Mouse (Mus musculus) lung, embryonic 15.5 days (tissue): ENCODE data around the gene Igsf11. TPM values are rescaled to one million over a fixed set of nuclear protein-coding genes. Genes with fewer than 3 reads are reported as not detected.

Source experiments
- ATAC-seq: fragments of 200-750 bp; cut with Nextera tagmentation; 2 replicates; pipeline ENCODE4 v1.8.0; 2017; ENCODE audit warnings: moderate number of reproducible peaks, borderline replicate concordance; ENCODE audit not compliant: low FRiP score, low TSS enrichment; ENCODE audit errors: extremely low read depth
- H3K27ac ChIP-seq: fragments of 300-500 bp; sonication (generic); 2 replicates; pipeline ENCODE4 v1.5.1; 2015; ENCODE audit warnings: moderate library complexity, mild to moderate bottlenecking, inconsistent platforms
- H3K27me3 ChIP-seq: fragments of 300-500 bp; sonication (generic); 2 replicates; pipeline ENCODE4 v1.6.1; 2015; ENCODE audit warnings: inconsistent platforms
- H3K36me3 ChIP-seq: fragments of 300-500 bp; sonication (generic); 2 replicates; pipeline ENCODE4 v1.6.1; 2015; ENCODE audit warnings: inconsistent platforms
- H3K4me1 ChIP-seq: fragments of 300-500 bp; sonication (generic); 2 replicates; pipeline ENCODE4 v1.6.1; 2015; ENCODE audit warnings: inconsistent platforms
- H3K4me2 ChIP-seq: fragments of 300-500 bp; sonication (generic); 2 replicates; pipeline ENCODE4 v1.6.1; 2015; ENCODE audit warnings: inconsistent platforms, mild to moderate bottlenecking, moderate library complexity
- H3K4me3 ChIP-seq: fragments of 300-500 bp; sonication (generic); 2 replicates; pipeline ENCODE4 v1.5.1; 2015; ENCODE audit warnings: mild to moderate bottlenecking, inconsistent platforms
- H3K9ac ChIP-seq: fragments of 300-500 bp; sonication (generic); 2 replicates; pipeline ENCODE4 v1.6.1; 2015; ENCODE audit warnings: inconsistent platforms
- H3K9me3 ChIP-seq: fragments of 300-500 bp; sonication (generic); 2 replicates; pipeline ENCODE4 v1.6.1; 2016; ENCODE audit warnings: inconsistent platforms
- whole genome bisulfite sequencing: fragments of 180-500 bp; shearing (Covaris S2); methylation state at CpG from one replicate; pipeline ENCODE4 v1.1.7; 2015; 5-methylcytosine and 5-hydroxymethylcytosine counted together
- polyA plus RNA-seq: library from polyadenylated mRNA; unstranded; fragments of >200 nt; fragmentation: Nextera tagmentation; extraction: Ambion mirVana; gene quantifications from 2 replicates; pipeline ENCODE4 v1.2.1, GENCODE M21; 2015

Gene Igsf11
- 0.11 and 0.19 TPM in 2 replicates for polyA plus RNA-seq

GRCm38 (mm10) chr16:38892371-38892770 is at the start of gene Igsf11:
TSS of gene Igsf11 (plus strand) at chr16:38892671.
- ATAC-seq: no peak

GRCm38 (mm10) chr16:38858120-38858749 is 34.2 kb upstream of the Igsf11 start:
- ATAC-seq: no peak
- H3K4me1 ChIP-seq: no peaks in the 10 kb centered on the region
- 21% methylated on average over 8 of the region's 8 CpGs for whole genome bisulfite sequencing
- no peak overlapping the region for H3K27ac ChIP-seq
- H3K4me2 ChIP-seq: no peak overlapping the region
- no peak overlapping the region for H3K4me3 ChIP-seq
- H3K36me3 ChIP-seq: no peaks in the 10 kb centered on the region
- H3K9ac ChIP-seq: no peak overlapping the region
- no peaks in the 10 kb centered on the region for H3K9me3 ChIP-seq
- no peaks in the 10 kb centered on the region; the same call in 1 of the 2 replicates for H3K27me3 ChIP-seq

More at GRCm38 (mm10) chr16:38892371-38892770, at the start of gene Igsf11:
- Histone ChIP-seq H3K27me3 (no peaks in the 10 kb centered on the region; the same call in 1 of the 2 replicates), H3K4me1 (no peaks in the 10 kb centered on the region), H3K4me2 (no peak within 1 kb of the TSS), H3K36me3 (no peaks in the 10 kb centered on the region), H3K9ac (no peak within 1 kb of the TSS), H3K4me3 (no peak within 1 kb of the TSS), H3K27ac (no peak within 1 kb of the TSS), H3K9me3 (no peaks in the 10 kb centered on the region)
- WGBS: 77% methylated on average over 7 of the region's 7 CpGs

GRCm38 (mm10) chr16:38860548-38860947 is 31.9 kb upstream of the Igsf11 start:
- Histone ChIP-seq H3K4me2 (no peak overlapping the region), H3K27ac (no peak overlapping the region), H3K4me3 (no peak overlapping the region), H3K9me3 (no peaks in the 10 kb centered on the region), H3K27me3 (no peaks in the 10 kb centered on the region; the same call in 1 of the 2 replicates), H3K9ac (no peak overlapping the region), H3K36me3 (no peaks in the 10 kb centered on the region), H3K4me1 (no peaks in the 10 kb centered on the region)
- WGBS: 77% methylated on average over 6 of the region's 6 CpGs
- no peak for ATAC-seq

- no peaks in the 10 kb centered on the region for H3K27me3 ChIP-seq
- H3K9ac ChIP-seq: no peak overlapping the region
- 61% methylated on average over 5 of the region's 5 CpGs for WGBS
- H3K27ac ChIP-seq: no peak overlapping the region
- H3K4me2 ChIP-seq: no peak overlapping the region
- no peaks in the 10 kb centered on the region for H3K4me1 ChIP-seq
- H3K4me3 ChIP-seq: no peak overlapping the region
- ATAC-seq: no peak
- H3K9me3 ChIP-seq: no peaks in the 10 kb centered on the region
- H3K36me3 ChIP-seq: no peaks in the 10 kb centered on the region
These were observed 28.1 kb upstream of the Igsf11 start for GRCm38 (mm10) chr16:38864358-38864757.

DNA sequence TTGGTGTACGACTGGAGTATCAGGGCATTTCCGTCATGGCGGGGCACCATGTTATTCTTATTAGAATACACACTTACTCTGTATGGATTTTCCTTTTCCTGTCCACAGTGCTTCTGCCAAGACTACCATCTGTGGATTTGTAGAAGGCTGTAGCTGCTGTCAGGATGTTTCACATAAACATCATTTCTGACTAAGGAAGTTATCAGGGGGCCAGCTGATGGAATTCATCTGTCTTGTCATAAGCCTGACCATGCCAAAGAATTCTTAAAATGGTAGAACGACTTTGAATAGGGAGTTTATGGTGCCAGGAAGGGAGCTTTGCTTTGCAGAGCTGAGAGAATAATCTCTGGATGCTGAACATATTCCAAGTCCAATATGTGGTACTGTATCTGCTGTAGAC is 19.2 kb upstream of the Igsf11 start:
- WGBS: 55% methylated on average over 4 of the region's 4 CpGs
- H3K9ac ChIP-seq: no peak overlapping the region
- H3K9me3 ChIP-seq: no peaks in the 10 kb centered on the region
- no peak overlapping the region for H3K4me2 ChIP-seq
- H3K27ac ChIP-seq: no peak overlapping the region
- ATAC-seq: no peak
- H3K4me3 ChIP-seq: no peak overlapping the region
- H3K4me1 ChIP-seq: no peaks in the 10 kb centered on the region
- H3K36me3 ChIP-seq: no peaks in the 10 kb centered on the region
- H3K27me3 ChIP-seq: no peaks in the 10 kb centered on the region

GRCm38 (mm10) chr16:38874481-38874880 is 18.0 kb upstream of the Igsf11 start:
- H3K4me1 ChIP-seq: no peaks in the 10 kb centered on the region
- H3K36me3 ChIP-seq: no peaks in the 10 kb centered on the region
- H3K27ac ChIP-seq: no peak overlapping the region
- ATAC-seq: no peak
- no peaks in the 10 kb centered on the region for H3K9me3 ChIP-seq
- no peaks in the 10 kb centered on the region for H3K27me3 ChIP-seq
- no peak overlapping the region for H3K4me3 ChIP-seq
- H3K9ac ChIP-seq: no peak overlapping the region
- no peak overlapping the region for H3K4me2 ChIP-seq
- WGBS: 28% methylated on average over 4 of the region's 4 CpGs

GRCm38 (mm10) chr16:38898816-38899425 is 6.5 kb downstream of the Igsf11 start:
- Histone ChIP-seq H3K36me3 (no peaks in the 10 kb centered on the region), H3K9ac (no peak overlapping the region), H3K27me3 (peaks cover 26% of the 10 kb centered on the region), H3K9me3 (no peaks in the 10 kb centered on the region), H3K27ac (no peak overlapping the region), H3K4me1 (no peaks in the 10 kb centered on the region), H3K4me3 (no peak overlapping the region), H3K4me2 (no peak overlapping the region)
- whole genome bisulfite sequencing: 39% methylated on average over 8 of the region's 8 CpGs
- no peak for ATAC-seq

DNA sequence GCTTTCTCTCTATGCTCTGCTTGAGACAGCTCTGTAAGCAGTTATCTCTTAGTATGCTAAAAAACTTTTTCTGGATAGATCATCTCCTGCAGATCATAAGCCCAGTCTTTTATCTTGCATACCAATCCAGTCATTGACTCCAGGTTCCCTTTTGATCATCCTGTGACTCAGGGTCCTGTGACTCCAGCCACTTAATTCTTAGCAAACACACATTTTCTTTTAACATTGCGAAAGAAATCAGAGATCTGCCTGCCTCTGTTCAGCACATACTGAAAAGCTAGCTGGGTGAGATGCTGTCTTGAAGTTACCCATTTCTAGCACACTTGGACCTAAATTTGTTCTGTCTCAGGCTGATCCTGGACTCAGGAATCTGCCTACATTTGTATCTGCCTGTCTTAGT is 7.6 kb downstream of the Igsf11 start:
- peaks cover 36% of the 10 kb centered on the region for H3K27me3 ChIP-seq
- no peaks in the 10 kb centered on the region for H3K9me3 ChIP-seq
- WGBS: 70% methylated on average over 1 of the region's 1 CpGs
- no peak overlapping the region for H3K4me3 ChIP-seq
- H3K4me2 ChIP-seq: no peak overlapping the region
- H3K36me3 ChIP-seq: no peaks in the 10 kb centered on the region
- H3K4me1 ChIP-seq: no peaks in the 10 kb centered on the region
- no peak overlapping the region for H3K9ac ChIP-seq
- H3K27ac ChIP-seq: no peak overlapping the region
- no peak for ATAC-seq

DNA sequence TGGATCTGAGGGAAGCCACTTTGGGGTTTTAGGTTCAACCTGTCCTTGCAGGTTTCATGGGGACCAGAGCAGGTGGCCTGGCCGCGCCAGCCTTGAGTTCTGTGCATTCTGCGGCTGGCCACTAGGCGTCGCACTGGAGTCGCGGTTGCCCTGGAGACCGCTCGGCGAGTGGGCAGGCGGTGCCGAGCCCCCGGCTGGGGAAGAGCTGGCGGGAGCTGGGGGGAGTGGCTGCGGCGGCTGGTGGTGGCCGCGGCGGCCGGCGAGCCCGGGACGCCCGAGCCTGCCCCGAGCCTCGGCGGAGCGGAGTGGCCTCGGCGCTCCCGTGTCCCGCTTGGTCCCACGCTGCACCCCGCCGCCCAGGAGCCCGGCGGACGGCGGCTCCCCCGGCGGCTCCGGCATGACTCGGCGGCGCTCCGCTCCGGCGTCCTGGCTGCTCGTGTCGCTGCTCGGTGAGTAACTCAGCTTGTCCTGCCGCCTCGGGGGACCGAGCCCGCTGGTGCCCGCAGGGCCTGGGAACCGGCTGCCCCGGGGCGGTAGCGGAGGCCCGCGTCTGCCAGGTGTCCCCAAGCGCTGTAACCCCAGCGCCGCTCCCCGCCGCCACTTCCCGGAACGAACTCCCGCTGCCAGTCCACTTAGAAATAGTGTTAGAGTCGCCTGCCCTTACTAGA is 9.8 kb downstream of the Igsf11 start:
- Histone ChIP-seq H3K9ac (peak overlapping the region; percentile 58), H3K36me3 (no peaks in the 10 kb centered on the region), H3K9me3 (no peaks in the 10 kb centered on the region), H3K4me2 (peak overlapping the region; percentile 100), H3K27me3 (peaks cover 56% of the 10 kb centered on the region), H3K4me3 (peak overlapping the region; percentile 66), H3K4me1 (no peaks in the 10 kb centered on the region), H3K27ac (peak overlapping the region; percentile 41; the same call in 1 of the 2 replicates)
- peak; percentile 99 for ATAC-seq
- under 1% methylated on average over 52 of the region's 71 CpGs for WGBS

GRCm38 (mm10) chr16:38903020-38903419 is 10.5 kb downstream of the Igsf11 start:
- no peaks in the 10 kb centered on the region for H3K36me3 ChIP-seq
- 0 out of 2 replicates have a peak overlapping the region, but pooled peaks have one; percentile 66 for H3K4me3 ChIP-seq
- WGBS: 42% methylated on average over 4 of the region's 4 CpGs
- peak overlapping the region; percentile 100 for H3K4me2 ChIP-seq
- no peak overlapping the region for H3K27ac ChIP-seq
- no peaks in the 10 kb centered on the region for H3K9me3 ChIP-seq
- H3K9ac ChIP-seq: no peak overlapping the region
- ATAC-seq: no peak
- H3K27me3 ChIP-seq: peaks cover 57% of the 10 kb centered on the region
- no peaks in the 10 kb centered on the region for H3K4me1 ChIP-seq

GRCm38 (mm10) chr16:38904202-38904601 is 11.7 kb downstream of the Igsf11 start:
- Histone ChIP-seq H3K27ac (no peak overlapping the region), H3K27me3 (peaks cover 62% of the 10 kb centered on the region), H3K9ac (no peak overlapping the region), H3K4me3 (no peak overlapping the region), H3K9me3 (no peaks in the 10 kb centered on the region), H3K36me3 (no peaks in the 10 kb centered on the region), H3K4me2 (no peak overlapping the region), H3K4me1 (no peaks in the 10 kb centered on the region)
- 71% methylated on average over 9 of the region's 9 CpGs for WGBS
- no peak for ATAC-seq

- Histone ChIP-seq H3K36me3 (no peaks in the 10 kb centered on the region), H3K9ac (no peak overlapping the region), H3K9me3 (no peaks in the 10 kb centered on the region), H3K27me3 (peaks cover 53% of the 10 kb centered on the region), H3K4me2 (no peak overlapping the region), H3K4me1 (no peaks in the 10 kb centered on the region), H3K4me3 (no peak overlapping the region), H3K27ac (no peak overlapping the region)
- no peak for ATAC-seq
- 44% methylated on average over 10 of the region's 10 CpGs for WGBS
These were observed 13.4 kb downstream of the Igsf11 start for GRCm38 (mm10) chr16:38905911-38906310.
